Mouse (Mus musculus): ENCODE measurements around the gene Bfsp2. TPM values are rescaled to one million over a fixed set of nuclear protein-coding genes. Genes with fewer than 3 reads are reported as not detected.

Gene Bfsp2
- polyA plus RNA-seq, 1 experiment = 8.3 TPM

DNA sequence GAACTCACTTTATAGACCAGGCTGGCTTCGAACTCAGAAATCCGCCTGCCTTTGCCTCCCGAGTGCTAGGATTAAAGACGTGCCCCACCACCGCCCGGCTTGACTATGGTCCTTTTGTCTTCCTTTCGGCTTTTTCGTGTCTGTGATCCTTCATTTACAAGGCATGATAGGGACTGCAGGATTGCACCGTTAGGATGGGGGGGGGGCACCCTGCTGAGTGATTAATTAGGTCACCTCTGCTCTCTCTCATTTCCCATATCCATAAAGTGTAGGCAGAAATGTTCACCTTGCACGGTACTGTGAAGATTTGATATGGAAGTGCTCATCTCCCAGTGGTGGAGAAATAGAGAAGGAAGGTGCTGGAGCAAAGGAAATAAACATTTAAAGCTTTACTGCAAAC, 101.5 kb downstream of the Bfsp2 start:
- no peaks in the 10 kb centered on the region for H3K4me1 ChIP-seq (ENCODE audit: control insufficient read depth, insufficient read depth, low read length)

DNA sequence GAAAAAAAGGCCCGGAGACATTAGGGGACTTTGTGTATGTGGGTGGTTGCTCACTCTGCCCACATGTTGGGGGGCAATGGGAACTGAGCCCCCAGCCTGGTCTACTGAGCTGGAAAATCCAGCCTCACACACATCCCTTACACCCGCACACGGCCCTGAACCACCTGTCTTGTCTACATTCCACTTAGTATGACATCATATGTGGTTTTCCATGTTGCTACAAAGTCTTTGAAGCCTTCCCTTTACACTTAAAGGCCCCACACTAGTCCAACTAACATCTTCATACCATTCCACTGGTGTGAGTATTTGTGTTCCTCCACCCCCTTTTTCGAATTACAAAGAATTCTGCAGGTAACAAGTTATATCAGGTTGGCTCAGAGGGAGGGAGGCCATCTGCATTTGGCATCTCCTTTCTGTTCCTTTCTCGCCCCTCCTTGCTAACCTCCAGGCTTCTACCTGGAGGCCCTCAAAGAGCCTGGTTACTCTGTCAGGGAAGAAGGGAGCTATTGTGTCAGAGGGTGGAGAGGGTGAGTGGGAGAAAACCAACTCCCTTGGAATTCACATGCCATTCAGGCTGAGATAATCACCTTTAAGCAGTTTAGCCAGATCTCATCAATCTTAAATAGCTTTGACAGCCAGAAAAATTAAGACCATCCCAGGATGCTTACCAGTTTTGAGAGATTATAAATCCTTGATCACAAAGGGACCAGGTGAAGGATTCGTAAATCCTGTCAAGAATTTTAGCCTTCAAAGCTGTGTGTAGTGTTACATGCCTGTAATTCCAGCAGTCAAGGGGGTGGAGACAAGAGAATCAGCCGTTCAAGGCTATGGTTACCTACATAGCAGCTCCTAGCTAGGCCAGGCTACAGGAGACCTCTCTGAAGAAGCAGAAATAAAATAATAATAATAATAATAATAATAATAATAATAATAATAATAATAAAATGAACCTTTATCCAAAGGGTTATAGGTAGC, 103.6 kb downstream of the Bfsp2 start:
- no peak for TF ChIP-seq CTCF (IDR thresholded peaks at IDR 0.05; ENCODE audit: extremely low read depth, insufficient read depth, low read length)
- TF ChIP-seq POLR2A (IDR thresholded peaks at IDR 0.05; ENCODE audit: extremely low read depth, insufficient read depth, low read length) = no peak
- H3K4me3 ChIP-seq (ENCODE audit: insufficient read depth, low read length) = no peak overlapping the region
- H3K27ac ChIP-seq (ENCODE audit: insufficient read depth, low read length) = no peak overlapping the region
- H3K4me1 ChIP-seq (ENCODE audit: control insufficient read depth, insufficient read depth, low read length) = no peaks in the 10 kb centered on the region

More for the DNA sequence above, 101.5 kb downstream of the Bfsp2 start:
- TF ChIP-seq POLR2A (IDR thresholded peaks at IDR 0.05; ENCODE audit: extremely low read depth, insufficient read depth, low read length) (no peak), CTCF (IDR thresholded peaks at IDR 0.05; ENCODE audit: extremely low read depth, insufficient read depth, low read length) (no peak)
- no peak overlapping the region for H3K27ac ChIP-seq (ENCODE audit: insufficient read depth, low read length)
- H3K4me3 ChIP-seq (ENCODE audit: insufficient read depth, low read length) = no peak overlapping the region

Other genes starting within 250 kb of the Bfsp2 start
- gene Trf, start 250.0 kb downstream of the Bfsp2 start, polyA plus RNA-seq (2012; rRNA removed) = 328 and 428 TPM in 2 replicates
- gene 1300017J02Rik, start 175.3 kb downstream of the Bfsp2 start, polyA plus RNA-seq (2012; rRNA removed) = 0.34 and 1.1 TPM in 2 replicates
- gene Topbp1, start 175.2 kb downstream of the Bfsp2 start, polyA plus RNA-seq (2012; rRNA removed) = 11.9 and 12.2 TPM in 2 replicates
- gene Cdv3, start 114.6 kb downstream of the Bfsp2 start, polyA plus RNA-seq (2012; rRNA removed) = 46.6 and 47.9 TPM in 2 replicates